Mouse (Mus musculus): ENCODE results near the gene Syne4. TPM values are rescaled to one million over a fixed set of nuclear protein-coding genes. Genes with fewer than 3 reads are reported as not detected.

The Syne4 gene
- total and polyA plus RNA-seq, 3 experiments: 0.26 to 5.3 (median 0.50) TPM

GRCm38 (mm10) chr7:30322285-30322667 is 7.7 kb downstream of the Syne4 start:
- intact Hi-C loops (cut with DNase I): no loop called here
- TF ChIP-seq POLR2A (IDR thresholded peaks at IDR 0.05; ENCODE audit: insufficient read depth, low read depth, low read length): peak; percentile 81
- TF ChIP-seq EP300 (IDR thresholded peaks at IDR 0.05; ENCODE audit: insufficient read depth, low read depth, low read length): peak; percentile 53; the same call in 1 of the 2 replicates
- no peak for TF ChIP-seq CTCF (IDR thresholded peaks at IDR 0.05)
- Histone ChIP-seq H3K36me3 (ENCODE audit: control insufficient read depth, insufficient read depth, low read length) (no peaks in the 10 kb centered on the region), H3K27ac (peak overlapping the region; percentile 96), H3K4me1 (ENCODE audit: control insufficient read depth, insufficient read depth, low read length) (peaks cover 1% of the 10 kb centered on the region; the same call in 1 of the 2 replicates), H3K9ac (ENCODE audit: low read depth, low read length) (peak overlapping the region; percentile 91), H3K27me3 (ENCODE audit: control insufficient read depth, insufficient read depth, low read length) (no peaks in the 10 kb centered on the region), H3K79me2 (replicated peaks; ENCODE audit: control insufficient read depth, insufficient read depth, low read length) (no peaks in the 10 kb centered on the region), H3K4me3 (peak overlapping the region; percentile 57)
- peak; percentile 97 to 98 for DNase-seq
- under 1% methylated on average over 20 of the region's 20 CpGs for WGBS

- H3K4me3 ChIP-seq: peak overlapping the region; percentile 57
- WGBS: 25% methylated on average over 6 of the region's 6 CpGs
Measured at GRCm38 (mm10) chr7:30322865-30323264, 8.3 kb downstream of the Syne4 start.

GRCm38 (mm10) chr7:30323795-30324194 is 9.2 kb downstream of the Syne4 start, which contains the start of gene Sdhaf1:
Gene Sdhaf1 (minus strand): TSS chr7:30323895.
- 75% methylated on average over 3 of the region's 3 CpGs for WGBS
- TF ChIP-seq POLR2A (IDR thresholded peaks at IDR 0.05; ENCODE audit: insufficient read depth, low read depth, low read length): no peak
- TF ChIP-seq EP300 (IDR thresholded peaks at IDR 0.05; ENCODE audit: insufficient read depth, low read depth, low read length): no peak
- TF ChIP-seq CTCF (IDR thresholded peaks at IDR 0.05): no peak

More at GRCm38 (mm10) chr7:30322865-30323264, 8.3 kb downstream of the Syne4 start:
- Histone ChIP-seq H3K36me3 (ENCODE audit: control insufficient read depth, insufficient read depth, low read length) (no peaks in the 10 kb centered on the region), H3K9ac (ENCODE audit: low read depth, low read length) (peak overlapping the region; percentile 76), H3K27ac (peak overlapping the region; percentile 96), H3K27me3 (ENCODE audit: control insufficient read depth, insufficient read depth, low read length) (no peaks in the 10 kb centered on the region), H3K79me2 (replicated peaks; ENCODE audit: control insufficient read depth, insufficient read depth, low read length) (no peaks in the 10 kb centered on the region), H3K4me1 (ENCODE audit: control insufficient read depth, insufficient read depth, low read length) (peaks cover 1% of the 10 kb centered on the region; the same call in 1 of the 2 replicates)
- intact Hi-C loops (cut with DNase I): loop anchor here (1.0 kb wide), 1 partner anchor 14 kb away; no protein-coding TSS in a partner anchor
- TF ChIP-seq EP300 (IDR thresholded peaks at IDR 0.05; ENCODE audit: insufficient read depth, low read depth, low read length): no peak
- no peak for TF ChIP-seq POLR2A (IDR thresholded peaks at IDR 0.05; ENCODE audit: insufficient read depth, low read depth, low read length)
- TF ChIP-seq CTCF (IDR thresholded peaks at IDR 0.05): no peak
- DNase-seq: no peak

GRCm38 (mm10) chr7:30324300-30324944 is 9.8 kb downstream of the Syne4 start:
- no peaks in the 10 kb centered on the region for H3K36me3 ChIP-seq (ENCODE audit: control insufficient read depth, insufficient read depth, low read length)
- H3K27ac ChIP-seq: no peak overlapping the region
- no peak for DNase-seq
- no peak overlapping the region for H3K9ac ChIP-seq (ENCODE audit: low read depth, low read length)
- no peak overlapping the region for H3K4me3 ChIP-seq
- WGBS: 83% methylated on average over 5 of the region's 5 CpGs
- peaks cover 1% of the 10 kb centered on the region; the same call in 1 of the 2 replicates for H3K4me1 ChIP-seq (ENCODE audit: control insufficient read depth, insufficient read depth, low read length)
- no peaks in the 10 kb centered on the region for H3K27me3 ChIP-seq (ENCODE audit: control insufficient read depth, insufficient read depth, low read length)
- intact Hi-C loops (cut with DNase I): no loop called here
- no peaks in the 10 kb centered on the region for H3K79me2 ChIP-seq (replicated peaks; ENCODE audit: control insufficient read depth, insufficient read depth, low read length)
- TF ChIP-seq EP300 (IDR thresholded peaks at IDR 0.05; ENCODE audit: insufficient read depth, low read depth, low read length) (no peak), POLR2A (IDR thresholded peaks at IDR 0.05; ENCODE audit: insufficient read depth, low read depth, low read length) (no peak), CTCF (IDR thresholded peaks at IDR 0.05) (no peak)

More at GRCm38 (mm10) chr7:30323795-30324194, 9.2 kb downstream of the Syne4 start, which contains the start of gene Sdhaf1:
- H3K4me3 ChIP-seq: peak within 1 kb of the TSS; percentile 57; the same call in 1 of the 2 replicates
- H3K27me3 ChIP-seq (ENCODE audit: control insufficient read depth, insufficient read depth, low read length): no peaks in the 10 kb centered on the region
- no peaks in the 10 kb centered on the region for H3K79me2 ChIP-seq (replicated peaks; ENCODE audit: control insufficient read depth, insufficient read depth, low read length)
- peak within 1 kb of the TSS; percentile 96 for H3K27ac ChIP-seq
- intact Hi-C loops (cut with DNase I): loop anchor here (1.0 kb wide), 1 partner anchor 14 kb away; no protein-coding TSS in a partner anchor
- no peaks in the 10 kb centered on the region for H3K36me3 ChIP-seq (ENCODE audit: control insufficient read depth, insufficient read depth, low read length)
- no peak for DNase-seq
- peak within 1 kb of the TSS; percentile 76 for H3K9ac ChIP-seq (ENCODE audit: low read depth, low read length)
- H3K4me1 ChIP-seq (ENCODE audit: control insufficient read depth, insufficient read depth, low read length): peaks cover 1% of the 10 kb centered on the region; the same call in 1 of the 2 replicates

GRCm38 (mm10) chr7:30325364-30325763 is 10.8 kb downstream of the Syne4 start:
- TF ChIP-seq CTCF (IDR thresholded peaks at IDR 0.05) (peak; percentile 61), POLR2A (IDR thresholded peaks at IDR 0.05; ENCODE audit: insufficient read depth, low read depth, low read length) (no peak)
- no peaks in the 10 kb centered on the region for H3K27me3 ChIP-seq (ENCODE audit: control insufficient read depth, insufficient read depth, low read length)
- no peak overlapping the region for H3K9ac ChIP-seq (ENCODE audit: low read depth, low read length)
- no peaks in the 10 kb centered on the region for H3K79me2 ChIP-seq (replicated peaks; ENCODE audit: control insufficient read depth, insufficient read depth, low read length)
- H3K4me1 ChIP-seq (ENCODE audit: control insufficient read depth, insufficient read depth, low read length): peaks cover 1% of the 10 kb centered on the region; the same call in 1 of the 2 replicates
- H3K36me3 ChIP-seq (ENCODE audit: control insufficient read depth, insufficient read depth, low read length): no peaks in the 10 kb centered on the region
- no peak overlapping the region for H3K27ac ChIP-seq
- DNase-seq: no peak
- 54% methylated on average over 2 of the region's 2 CpGs for WGBS
- H3K4me3 ChIP-seq: no peak overlapping the region
- intact Hi-C loops (cut with DNase I): no loop called here

- no peak overlapping the region for H3K9ac ChIP-seq (ENCODE audit: low read depth, low read length)
- H3K4me3 ChIP-seq: no peak overlapping the region
- H3K27me3 ChIP-seq (ENCODE audit: control insufficient read depth, insufficient read depth, low read length): no peaks in the 10 kb centered on the region
- intact Hi-C loops (cut with DNase I): no loop called here
- no peaks in the 10 kb centered on the region for H3K36me3 ChIP-seq (ENCODE audit: control insufficient read depth, insufficient read depth, low read length)
- no peak for DNase-seq
- no peaks in the 10 kb centered on the region; the same call in 1 of the 2 replicates for H3K4me1 ChIP-seq (ENCODE audit: control insufficient read depth, insufficient read depth, low read length)
- H3K27ac ChIP-seq: no peak overlapping the region
- TF ChIP-seq POLR2A (IDR thresholded peaks at IDR 0.05; ENCODE audit: insufficient read depth, low read depth, low read length) (no peak), CTCF (IDR thresholded peaks at IDR 0.05) (no peak), EP300 (IDR thresholded peaks at IDR 0.05; ENCODE audit: insufficient read depth, low read depth, low read length) (no peak)
- no peaks in the 10 kb centered on the region for H3K79me2 ChIP-seq (replicated peaks; ENCODE audit: control insufficient read depth, insufficient read depth, low read length)
Measured at GRCm38 (mm10) chr7:30326427-30326826, 11.8 kb downstream of the Syne4 start.
